Mouse (Mus musculus) liver, embryonic 14.5 days (tissue): ENCODE results near the gene Fmo6. TPM values are rescaled to one million over a fixed set of nuclear protein-coding genes. Genes with fewer than 3 reads are reported as not detected.

ENCODE experiments used
- ATAC-seq: fragments of 200-750 bp; cut with Nextera tagmentation; 2 replicates; pipeline ENCODE4 v1.8.0; 2017; ENCODE audit warnings: moderate number of reproducible peaks, mild to moderate bottlenecking, moderate library complexity; ENCODE audit not compliant: insufficient read depth
- DNase-seq, 3 experiments: peaks; one replicate each; pipeline ENCODE4 v3.0.0-alpha.2; 2012 to 2013; ENCODE audit warnings: low read depth in 3 of 3, low spot score in 3 of 3
- H3K27ac ChIP-seq: fragments of 300-500 bp; sonication (generic); 2 replicates; pipeline ENCODE4 v1.5.1; 2014; ENCODE audit warnings: moderate library complexity, mild to moderate bottlenecking, control low read depth, inconsistent platforms
- H3K27me3 ChIP-seq: fragments of 300-500 bp; sonication (generic); 2 replicates; pipeline ENCODE4 v1.6.1; 2014; ENCODE audit warnings: mild to moderate bottlenecking, low read length, moderate library complexity; ENCODE audit not compliant: control insufficient read depth, insufficient read depth
- H3K36me3 ChIP-seq: fragments of 300-500 bp; sonication (generic); replicated peaks from 2 replicates; pipeline ENCODE4 v1.6.1; 2014; ENCODE audit warnings: low read depth; ENCODE audit not compliant: control insufficient read depth, insufficient read depth
- H3K4me1 ChIP-seq, 2 experiments: fragments of 200-500 bp in 1 of 2; fragments of 300-500 bp in 1 of 2; sonication (generic) in 1 of 2; replicated peaks; 2 replicates each; pipeline ENCODE4 v1.6.1; 2012 to 2014; ENCODE audit warnings: antibody characterized with exemption in 1 of 2, inconsistent platforms in 1 of 2, low read length in 1 of 2; ENCODE audit not compliant: control insufficient read depth in 2 of 2, insufficient read depth in 2 of 2
- H3K4me2 ChIP-seq: fragments of 300-500 bp; sonication (generic); 2 replicates; pipeline ENCODE4 v1.6.1; 2014; ENCODE audit warnings: low read depth, mild to moderate bottlenecking, control low read depth, moderate library complexity
- H3K4me3 ChIP-seq, 2 experiments: fragments of 200-500 bp in 1 of 2; fragments of 300-500 bp in 1 of 2; sonication (generic) in 1 of 2; 2 replicates each; pipeline ENCODE4 v1.5.1; 2012 to 2014; ENCODE audit warnings: low read depth in 2 of 2, low read length in 2 of 2, mild to moderate bottlenecking in 2 of 2, control low read depth in 1 of 2, inconsistent platforms in 1 of 2, moderate library complexity in 1 of 2; ENCODE audit not compliant: insufficient read depth in 1 of 2
- H3K9ac ChIP-seq: fragments of 300-500 bp; sonication (generic); replicated peaks from 2 replicates; pipeline ENCODE4 v1.6.1; 2014; ENCODE audit warnings: mild to moderate bottlenecking, control low read depth, moderate library complexity
- H3K9me3 ChIP-seq: fragments of 300-500 bp; sonication (generic); 2 replicates; pipeline ENCODE4 v1.6.1; 2016; ENCODE audit warnings: low read length, mixed read lengths; ENCODE audit not compliant: control insufficient read depth
- CTCF ChIP-seq: IDR thresholded peaks from 2 replicates; pipeline ENCODE4 v1.5.1; 2016; ENCODE audit warnings: antibody characterized with exemption, low read depth, control low read depth
- EP300 ChIP-seq: IDR thresholded peaks from 2 replicates; pipeline ENCODE4 v1.6.1; 2016; ENCODE audit warnings: antibody characterized with exemption, low read depth
- WGBS: fragments of 180-500 bp; shearing (Covaris S2); extraction: QIAGEN DNeasy Blood & Tissue Kit; methylation state at CpG from one replicate; pipeline ENCODE4 v1.1.7; 2014; ENCODE audit not compliant: insufficient replicate concordance; 5-methylcytosine and 5-hydroxymethylcytosine counted together
- polyA plus RNA-seq, 2 experiments: library from polyadenylated mRNA; depleted of rRNA in 1 of 2; stranded (reverse) in 1 of 2; unstranded in 1 of 2; fragments of >200 nt; fragmentation: Nextera tagmentation in 1 of 2; extraction: Ambion mirVana in 1 of 2; gene quantifications; 2 replicates each; pipeline versions ENCODE4 v1.2.1 to v1.2.3; 2012 to 2014

Gene Fmo6
- polyA plus RNA-seq, 2 experiments, result not detected

- no peaks in the 10 kb centered on the region for H3K4me1 ChIP-seq
- ATAC-seq, result no peak
- TF ChIP-seq EP300 (no peak), CTCF (no peak)
Observed at GRCm38 (mm10) chr1:162957422-162957821, 20.1 kb upstream of the Fmo6 start.

GRCm38 (mm10) chr1:162953079-162953478 lies 15.8 kb upstream of the Fmo6 start:
- DNase-seq (no peak), ATAC-seq (no peak)
- Histone ChIP-seq H3K27ac (no peak overlapping the region), H3K4me2 (no peak overlapping the region), H3K27me3 (no peaks in the 10 kb centered on the region), H3K9me3 (no peaks in the 10 kb centered on the region), H3K4me3 (no peak overlapping the region), H3K4me1 (no peaks in the 10 kb centered on the region), H3K9ac (no peak overlapping the region), H3K36me3 (no peaks in the 10 kb centered on the region)
- TF ChIP-seq EP300 (no peak), CTCF (no peak)
- WGBS, result 19% methylated on average over 2 of the region's 2 CpGs

More at GRCm38 (mm10) chr1:162957422-162957821, 20.1 kb upstream of the Fmo6 start:
- no peak overlapping the region for H3K4me3 ChIP-seq
- no peaks in the 10 kb centered on the region for H3K36me3 ChIP-seq
- DNase-seq, result no peak
- H3K4me2 ChIP-seq, result no peak overlapping the region
- 60% methylated on average over 1 of the region's 1 CpGs for WGBS
- no peaks in the 10 kb centered on the region for H3K9me3 ChIP-seq
- no peaks in the 10 kb centered on the region for H3K27me3 ChIP-seq
- H3K9ac ChIP-seq, result no peak overlapping the region
- H3K27ac ChIP-seq, result no peak overlapping the region

GRCm38 (mm10) chr1:162949763-162950162 lies 12.4 kb upstream of the Fmo6 start:
- Histone ChIP-seq H3K9me3 (no peaks in the 10 kb centered on the region), H3K4me2 (no peak overlapping the region), H3K27me3 (no peaks in the 10 kb centered on the region), H3K4me1 (no peaks in the 10 kb centered on the region), H3K27ac (no peak overlapping the region), H3K9ac (no peak overlapping the region), H3K4me3 (no peak overlapping the region), H3K36me3 (no peaks in the 10 kb centered on the region)
- TF ChIP-seq CTCF, result no peak
- TF ChIP-seq EP300, result no peak
- 75% methylated on average over 1 of the region's 1 CpGs for whole genome bisulfite sequencing
- no peak for ATAC-seq
- no peak for DNase-seq

GRCm38 (mm10) chr1:162947934-162948333 lies 10.6 kb upstream of the Fmo6 start:
- H3K4me3 ChIP-seq, result no peak overlapping the region
- ATAC-seq, result no peak
- H3K27ac ChIP-seq, result no peak overlapping the region
- no peak for DNase-seq
- no peaks in the 10 kb centered on the region for H3K9me3 ChIP-seq
- no peaks in the 10 kb centered on the region for H3K36me3 ChIP-seq
- no peaks in the 10 kb centered on the region for H3K4me1 ChIP-seq
- no peak overlapping the region for H3K4me2 ChIP-seq
- TF ChIP-seq EP300, result no peak
- no peak for TF ChIP-seq CTCF
- H3K9ac ChIP-seq, result no peak overlapping the region
- no peaks in the 10 kb centered on the region for H3K27me3 ChIP-seq
- 65% methylated on average over 6 of the region's 6 CpGs for WGBS

GRCm38 (mm10) chr1:162946837-162947558 lies 9.7 kb upstream of the Fmo6 start:
- Histone ChIP-seq H3K36me3 (no peaks in the 10 kb centered on the region), H3K4me3 (no peak overlapping the region), H3K9ac (no peak overlapping the region), H3K4me2 (no peak overlapping the region), H3K27ac (no peak overlapping the region), H3K27me3 (no peaks in the 10 kb centered on the region), H3K4me1 (no peaks in the 10 kb centered on the region), H3K9me3 (no peaks in the 10 kb centered on the region)
- TF ChIP-seq CTCF (no peak), EP300 (no peak)
- DNase-seq, result no peak
- WGBS, result 66% methylated on average over 4 of the region's 4 CpGs
- no peak for ATAC-seq
